Mouse (Mus musculus) embryo, embryonic 9.5 days (tissue): ENCODE measurements around the gene Acot4.
"Not testable (repeated sequence)": the region's sequence is repeated elsewhere in the genome, so short reads cannot be mapped to it uniquely, and the experiment has no call there.

Source experiments
- DNase-seq: peaks from one replicate; pipeline ENCODE4 v3.0.0-alpha.2; 2017; ENCODE audit errors: extremely low spot score

The Acot4 gene

GRCm38 (mm10) chr12:84030659-84031332 is 7.4 kb upstream of the Acot4 start:
- DNase-seq: peak; percentile 70

GRCm38 (mm10) chr12:84032854-84033253 is 5.3 kb upstream of the Acot4 start:
- no peak for DNase-seq

- not testable (repeated sequence) for DNase-seq
Measured at GRCm38 (mm10) chr12:84033302-84033701, 4.9 kb upstream of the Acot4 start.

- no peak for DNase-seq
Measured at GRCm38 (mm10) chr12:84034108-84034507, 4.1 kb upstream of the Acot4 start.

- peak; percentile 45 for DNase-seq
Measured at GRCm38 (mm10) chr12:84038691-84039111, 522 bp downstream of the Acot4 start, which contains the start of gene Gm49366. TSS of gene Gm49366 (plus strand) at chr12:84038935.

GRCm38 (mm10) chr12:84042248-84042647 is 4.1 kb downstream of the Acot4 start:
- no peak for DNase-seq

GRCm38 (mm10) chr12:84044045-84044444 is 5.9 kb downstream of the Acot4 start:
- DNase-seq: no peak

- DNase-seq: no peak
Measured at GRCm38 (mm10) chr12:84046906-84047305, 8.7 kb downstream of the Acot4 start.

- not testable (repeated sequence) for DNase-seq
Measured at GRCm38 (mm10) chr12:84050744-84051143, 12.6 kb downstream of the Acot4 start.

- no peak for DNase-seq
Measured at GRCm38 (mm10) chr12:84051937-84052474, 13.8 kb downstream of the Acot4 start, which contains the start of gene Acot3. TSS of gene Acot3 (plus strand) at chr12:84052144.

- DNase-seq: no peak
Measured at GRCm38 (mm10) chr12:84052609-84053008, 14.4 kb downstream of the Acot4 start.

- peak; percentile 24 for DNase-seq
Measured at GRCm38 (mm10) chr12:84053173-84053572, 15.0 kb downstream of the Acot4 start.

GRCm38 (mm10) chr12:84053679-84054391 is 15.7 kb downstream of the Acot4 start:
- DNase-seq: peak; percentile 29

GRCm38 (mm10) chr12:84060946-84061345 is 22.8 kb downstream of the Acot4 start:
- DNase-seq: no peak

- DNase-seq: no peak
Measured at GRCm38 (mm10) chr12:84062336-84062735, 24.2 kb downstream of the Acot4 start.

GRCm38 (mm10) chr12:84063228-84063627 is 25.0 kb downstream of the Acot4 start:
- DNase-seq: no peak

GRCm38 (mm10) chr12:84063833-84064232 is 25.7 kb downstream of the Acot4 start:
- no peak for DNase-seq

- DNase-seq: no peak
Measured at GRCm38 (mm10) chr12:84064621-84065020, 26.4 kb downstream of the Acot4 start.

GRCm38 (mm10) chr12:84067752-84068151 is 29.6 kb downstream of the Acot4 start:
- DNase-seq: no peak

GRCm38 (mm10) chr12:84068296-84068695 is 30.1 kb downstream of the Acot4 start:
- no peak for DNase-seq

GRCm38 (mm10) chr12:84068986-84069385 is 30.8 kb downstream of the Acot4 start, which contains the start of gene Acot5:
TSS of gene Acot5 (plus strand) at chr12:84069325.
- no peak for DNase-seq

- DNase-seq: not testable (repeated sequence)
Measured at GRCm38 (mm10) chr12:84069582-84069981, 31.4 kb downstream of the Acot4 start.

- DNase-seq: no peak
Measured at GRCm38 (mm10) chr12:84071696-84072095, 33.5 kb downstream of the Acot4 start.
